Mouse (Mus musculus) layer of hippocampus, adult 18-20 months (tissue): ENCODE measurements around the gene Pfn3. TPM values are rescaled to one million over a fixed set of nuclear protein-coding genes. Genes with fewer than 3 reads are reported as not detected.
A peak's percentile ranks its signal among the peaks of the same experiment; 100 is the strongest.

Source experiments
- DNase-seq, 2 experiments: peaks; one replicate each; pipeline ENCODE4 v3.0.0; 2022; ENCODE audit warnings: low spot score in 2 of 2
- microRNA-seq, 2 experiments: library from miRNA; unstranded; fragments of <30 nt; microRNA quantifications; one replicate each; pipeline ENCODE4 v1.2.0; 2021
- total RNA-seq, 2 experiments: library from RNA; stranded (reverse); gene quantifications; 2 replicates each; pipeline ENCODE4 v1.2.3; 2021

The Pfn3 gene
- total RNA-seq, 2 experiments from 2014 or later: 0.68 TPM; not detected in 1

DNA sequence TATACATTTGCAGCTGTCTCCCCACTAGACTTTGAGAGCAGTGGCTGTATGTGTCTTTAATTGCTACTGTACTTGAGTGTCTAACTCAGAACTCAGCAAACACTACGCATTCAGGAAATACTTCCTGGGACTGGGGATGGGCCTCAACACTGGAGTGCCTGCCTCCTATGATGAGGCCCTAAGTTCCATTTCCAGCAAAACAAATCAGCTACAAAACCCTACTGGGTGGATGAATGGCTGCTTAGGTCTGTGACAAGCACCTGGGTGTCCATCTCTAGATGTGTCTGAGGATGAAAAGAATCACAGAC is 15.0 kb downstream of the Pfn3 start:
- no peak for DNase-seq

DNA sequence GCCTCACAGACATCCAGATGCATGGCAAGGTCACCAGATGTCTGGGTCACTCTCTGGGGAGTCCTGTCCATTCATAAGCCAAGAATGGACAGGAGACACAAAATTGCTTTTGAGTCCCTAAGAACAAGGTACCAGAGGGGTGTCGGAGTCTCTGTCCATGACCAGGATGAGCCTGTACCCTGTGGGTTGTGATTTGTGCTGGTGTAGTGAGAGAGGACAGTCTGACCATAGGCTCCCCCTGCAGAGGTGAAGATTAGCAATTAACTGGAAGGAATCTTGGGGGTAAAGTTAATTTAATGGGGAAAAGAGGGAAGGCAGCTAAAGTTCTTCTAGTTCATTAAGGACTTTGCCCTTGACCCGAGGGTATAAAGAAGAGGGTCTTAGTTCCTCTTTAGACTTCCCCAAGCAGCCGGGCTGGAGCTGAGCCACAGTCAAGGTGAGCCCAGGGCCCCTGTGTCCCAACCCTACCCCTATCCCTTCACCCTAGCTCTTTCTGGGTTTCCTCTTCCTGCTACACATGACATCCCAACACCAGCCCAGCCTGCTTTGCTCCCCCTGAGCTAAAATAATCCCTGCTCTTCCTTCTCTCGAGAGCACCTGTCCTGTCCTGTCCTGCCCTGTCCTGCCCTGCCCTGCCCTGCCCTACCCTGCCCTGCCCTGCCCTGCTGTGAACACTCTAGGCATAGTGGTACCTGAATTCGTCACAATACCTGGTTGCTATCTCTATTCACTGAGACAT is 15.6 kb downstream of the Pfn3 start:
- no peak for DNase-seq

DNA sequence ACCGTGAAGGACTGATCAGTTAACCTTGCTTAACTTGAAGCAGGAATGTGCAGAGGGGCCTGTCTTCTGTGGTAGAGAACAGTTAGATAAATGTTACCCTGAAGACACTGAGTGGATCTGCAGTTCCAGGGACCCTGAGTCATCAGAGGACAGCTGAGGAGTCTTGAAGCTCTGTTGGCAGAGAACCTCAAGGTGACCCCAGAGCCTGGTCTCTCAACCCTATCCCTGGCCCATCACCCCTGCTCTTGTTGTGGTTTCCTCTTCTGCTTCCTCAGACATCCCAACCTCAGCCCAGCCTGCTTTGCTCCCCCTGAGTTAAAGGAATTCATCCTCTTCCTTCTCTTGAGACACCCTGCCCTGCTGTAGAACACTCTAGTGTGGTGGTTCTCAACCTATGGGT is 16.9 kb downstream of the Pfn3 start, which contains the start of gene Slc34a1:
Gene Slc34a1, plus strand, starts transcription at position 100 of the 400 bp plus-strand sequence.
- no peak for DNase-seq

DNA sequence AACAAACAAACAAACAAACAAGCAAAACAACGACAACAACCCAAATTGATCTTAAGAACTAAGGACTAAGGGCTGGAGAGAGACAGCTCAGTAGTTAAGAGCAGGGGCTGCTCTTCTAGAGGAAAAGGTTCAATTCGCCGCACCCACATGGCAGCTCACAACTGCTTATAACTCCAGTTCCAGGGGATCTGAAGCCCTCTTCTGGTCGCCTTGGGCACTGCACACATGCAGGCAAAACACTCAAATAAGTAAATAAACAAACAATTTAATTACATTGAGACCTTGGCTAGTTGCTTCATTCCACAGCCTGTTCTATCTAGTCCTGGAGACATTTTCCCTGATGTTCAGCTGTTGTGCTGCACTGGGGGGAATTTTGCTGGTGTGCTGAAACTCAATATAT is 22.1 kb downstream of the Pfn3 start:
- no peak for DNase-seq

DNA sequence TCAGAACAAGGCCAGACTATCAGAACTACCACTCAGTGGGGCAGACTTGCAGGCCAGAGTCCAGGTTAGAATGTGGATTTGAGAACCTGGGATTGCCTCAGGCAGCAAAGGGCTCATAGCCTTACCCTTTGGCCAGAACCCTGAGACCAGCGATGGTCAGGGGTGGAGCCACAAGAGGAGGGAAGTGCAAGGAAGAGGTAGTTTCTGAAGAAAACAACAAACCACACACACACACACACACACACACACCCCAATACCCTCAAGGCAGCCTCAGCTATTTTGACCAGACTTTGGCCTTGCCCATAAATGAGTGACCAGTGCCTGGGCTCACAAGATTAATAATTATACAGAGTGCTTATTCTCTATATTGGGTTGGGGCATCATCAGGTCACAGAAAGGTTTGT is 23.4 kb downstream of the Pfn3 start:
- DNase-seq: no peak

DNA sequence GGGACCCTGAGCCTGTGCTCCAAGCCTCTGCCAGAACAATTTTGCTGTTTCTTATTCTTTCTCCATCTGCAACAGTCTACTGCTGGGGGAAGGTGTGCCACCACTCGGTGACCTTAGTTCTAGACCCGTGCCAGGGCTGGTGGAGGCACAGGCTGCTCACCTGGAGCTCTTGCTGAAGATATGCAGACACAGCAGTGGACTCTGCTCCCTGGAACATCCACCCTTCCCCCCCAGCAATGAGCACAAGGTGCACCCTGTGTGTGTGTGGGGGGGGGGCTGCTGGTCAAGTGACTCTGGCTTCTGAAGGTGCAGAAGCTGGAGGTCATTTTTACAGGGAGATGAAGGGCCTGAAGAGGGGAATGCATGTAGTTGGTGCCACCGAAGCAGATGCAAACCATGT is 24.4 kb downstream of the Pfn3 start:
- no peak for DNase-seq

DNA sequence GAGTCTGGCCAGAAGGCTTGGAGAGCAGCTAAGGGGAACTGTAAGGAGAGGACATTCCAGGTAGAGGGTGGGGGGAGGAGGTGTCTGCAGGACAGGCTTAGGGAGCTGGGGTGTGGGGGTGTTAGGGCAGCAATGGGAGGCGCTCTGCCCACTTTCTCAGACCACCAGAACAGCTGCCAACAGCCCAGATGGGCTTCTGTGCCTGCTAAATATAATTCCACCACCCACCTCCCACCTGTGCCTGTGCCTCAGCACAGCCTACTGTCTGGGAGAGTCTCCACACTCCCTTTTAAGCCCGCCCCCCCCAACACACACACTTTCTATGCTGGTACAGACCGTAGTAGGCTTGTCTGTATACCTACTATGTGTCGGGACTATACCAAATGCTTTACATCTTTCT is 33.2 kb downstream of the Pfn3 start:
- DNase-seq: peak; percentile 71 to 87

DNA sequence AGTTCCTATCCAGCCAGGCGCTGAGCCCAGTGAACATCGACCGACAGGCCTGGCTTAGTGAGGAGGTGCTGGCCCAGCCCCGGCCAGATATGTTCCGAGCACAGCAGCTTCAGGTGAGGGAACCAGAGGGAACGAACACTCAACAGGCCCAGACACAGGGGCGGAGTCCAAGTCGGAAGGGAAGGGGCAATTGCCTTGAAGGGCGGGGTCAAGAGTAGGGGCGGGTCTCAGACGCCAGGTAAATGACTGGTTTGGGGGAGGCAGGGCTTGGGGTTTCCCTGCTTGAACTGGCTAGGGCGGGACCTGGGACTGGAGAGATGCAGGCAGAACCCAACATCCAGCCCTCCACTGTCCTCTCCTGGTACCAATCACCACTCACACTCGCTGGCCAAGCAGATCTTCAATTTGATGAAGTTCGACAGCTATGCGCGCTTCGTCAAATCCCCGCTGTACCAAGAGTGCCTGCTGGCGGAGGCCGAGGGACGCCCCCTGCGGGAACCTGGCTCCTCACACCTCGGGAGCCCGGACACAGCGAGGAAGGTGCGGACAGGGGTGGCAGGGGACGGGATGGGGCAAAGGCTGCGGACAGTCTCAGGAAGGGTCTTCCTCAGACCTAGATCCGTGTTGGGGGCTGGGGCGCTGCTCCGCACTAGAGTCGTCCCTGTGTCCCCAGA is 36.0 kb downstream of the Pfn3 start:
- no peak for DNase-seq

DNA sequence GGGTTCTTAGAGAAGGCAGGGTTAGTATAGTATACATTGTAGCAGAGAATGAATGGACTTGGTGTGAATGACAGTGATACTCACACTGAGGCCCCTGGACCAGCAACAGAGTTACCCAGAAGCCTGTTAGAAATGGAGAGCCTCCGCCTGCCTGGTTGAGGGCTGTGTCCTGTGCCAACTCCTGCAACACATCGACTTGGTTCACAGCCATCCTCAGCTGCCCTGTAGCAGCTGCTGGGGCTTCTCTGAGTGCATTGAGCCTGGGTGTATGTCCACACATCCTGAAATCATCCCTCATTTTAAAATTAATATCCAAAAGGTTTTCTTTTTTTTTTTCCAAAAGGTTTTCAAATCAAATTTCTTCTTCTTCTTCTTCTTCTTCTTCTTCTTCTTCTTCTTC is 39.2 kb downstream of the Pfn3 start:
- no peak for DNase-seq

DNA sequence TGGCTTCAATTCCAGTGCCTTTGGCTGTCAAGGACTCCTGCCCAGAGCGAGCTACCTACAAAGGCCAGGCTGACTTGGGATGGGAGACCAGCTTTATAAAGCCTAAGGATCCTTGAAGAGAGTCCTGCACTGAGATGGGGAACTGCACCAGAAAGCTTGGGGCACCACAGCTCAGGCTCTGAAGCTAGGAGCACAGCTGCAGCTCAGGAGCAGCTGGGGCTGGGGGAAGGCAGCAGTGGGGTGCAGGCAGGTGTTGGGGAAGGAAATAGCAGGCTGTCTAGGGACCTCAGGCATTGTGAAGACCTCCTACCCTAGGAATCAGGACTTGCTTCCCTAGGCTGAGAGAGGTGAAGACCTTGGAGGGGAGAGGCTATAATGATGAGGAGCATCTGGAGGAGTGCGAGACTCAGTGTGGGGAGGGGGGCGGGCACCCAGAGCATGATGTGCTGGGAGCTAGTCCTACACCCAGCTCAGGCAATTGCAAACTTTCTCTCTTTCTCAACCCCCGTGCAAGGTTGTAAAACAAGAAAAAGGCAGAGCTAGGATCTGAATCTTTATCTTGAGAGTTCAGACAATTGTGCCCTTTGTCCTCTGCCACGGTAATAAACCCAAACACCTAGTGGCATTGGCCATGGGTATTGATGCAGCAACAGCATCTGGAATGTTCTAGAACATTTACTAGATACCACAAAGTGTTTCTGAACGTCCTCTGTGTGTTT is 40.7 kb downstream of the Pfn3 start:
- DNase-seq: no peak

DNA sequence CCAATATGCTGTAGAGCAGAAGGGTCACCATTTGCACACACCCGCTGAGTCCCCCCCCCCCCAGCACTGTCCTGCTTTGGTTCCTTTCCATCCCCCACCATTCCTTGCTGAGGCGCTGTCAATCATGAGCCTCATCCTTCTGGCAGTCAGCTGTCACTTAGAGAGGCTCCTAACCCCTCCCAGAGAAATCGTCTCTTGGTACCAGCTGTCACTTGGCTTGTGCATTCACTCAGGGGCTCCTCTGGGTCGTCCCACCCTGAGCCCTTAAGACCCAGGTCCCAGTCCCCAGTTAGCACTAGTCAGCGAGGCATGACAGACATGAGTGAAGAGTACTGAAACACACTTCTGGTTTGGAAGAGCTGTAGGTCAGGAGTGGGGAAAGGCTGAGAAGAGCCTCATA is 43.3 kb downstream of the Pfn3 start:
- DNase-seq: peak in 1 of 2 experiments; percentile 39

DNA sequence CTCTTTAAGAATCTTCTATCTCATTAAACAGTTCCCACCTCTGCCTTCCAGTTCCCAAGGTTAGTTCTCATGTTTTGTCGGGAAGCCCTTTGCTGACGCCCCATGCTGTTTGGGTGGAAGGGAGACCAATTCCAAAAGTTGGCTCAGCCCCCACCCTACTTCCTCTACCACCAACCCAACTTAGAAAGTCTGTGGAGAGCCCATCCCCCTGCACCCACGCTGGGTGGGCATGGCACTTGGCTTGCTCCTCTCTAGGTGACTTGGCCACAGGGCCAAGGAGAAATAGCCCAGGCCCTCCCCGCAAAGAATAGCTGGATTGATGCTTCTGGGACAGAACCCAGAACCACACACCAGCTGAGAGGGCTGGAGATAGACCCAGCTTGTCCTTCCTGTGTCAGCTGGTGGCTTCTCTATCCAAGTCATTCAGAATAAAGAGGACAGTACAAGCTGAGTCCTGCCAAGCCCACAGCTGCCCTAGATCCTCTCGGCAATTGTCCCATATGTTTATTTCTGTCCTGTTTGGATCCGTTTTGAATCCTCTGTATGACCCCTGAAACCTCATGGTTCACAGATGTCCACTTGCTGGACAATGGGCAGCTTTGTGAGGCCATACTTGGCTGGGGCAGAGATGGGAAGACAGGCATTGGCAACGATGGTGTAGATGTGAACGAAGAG is 43.9 kb downstream of the Pfn3 start:
- peak; percentile 45 to 74 for DNase-seq

DNA sequence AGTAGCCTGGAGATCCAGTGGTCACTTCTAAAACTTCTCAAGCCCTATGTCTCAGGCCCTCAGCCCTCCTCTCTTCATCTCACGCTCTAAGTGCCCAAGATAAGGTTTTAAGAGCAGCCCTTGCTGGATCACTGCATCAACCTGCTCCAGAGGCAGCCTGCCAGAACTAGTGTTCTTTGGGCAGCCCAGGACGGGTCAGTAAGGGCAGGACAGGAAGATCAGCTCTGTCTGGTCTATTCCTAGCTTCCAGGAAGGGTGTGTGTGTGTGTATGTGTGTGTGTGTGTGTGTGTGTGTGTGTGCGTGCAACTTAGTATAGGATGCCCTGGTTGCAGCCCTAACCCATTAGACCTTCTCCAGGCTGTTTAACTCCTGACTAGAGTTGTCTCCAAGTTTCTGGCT is 44.8 kb downstream of the Pfn3 start:
- no peak for DNase-seq

DNA sequence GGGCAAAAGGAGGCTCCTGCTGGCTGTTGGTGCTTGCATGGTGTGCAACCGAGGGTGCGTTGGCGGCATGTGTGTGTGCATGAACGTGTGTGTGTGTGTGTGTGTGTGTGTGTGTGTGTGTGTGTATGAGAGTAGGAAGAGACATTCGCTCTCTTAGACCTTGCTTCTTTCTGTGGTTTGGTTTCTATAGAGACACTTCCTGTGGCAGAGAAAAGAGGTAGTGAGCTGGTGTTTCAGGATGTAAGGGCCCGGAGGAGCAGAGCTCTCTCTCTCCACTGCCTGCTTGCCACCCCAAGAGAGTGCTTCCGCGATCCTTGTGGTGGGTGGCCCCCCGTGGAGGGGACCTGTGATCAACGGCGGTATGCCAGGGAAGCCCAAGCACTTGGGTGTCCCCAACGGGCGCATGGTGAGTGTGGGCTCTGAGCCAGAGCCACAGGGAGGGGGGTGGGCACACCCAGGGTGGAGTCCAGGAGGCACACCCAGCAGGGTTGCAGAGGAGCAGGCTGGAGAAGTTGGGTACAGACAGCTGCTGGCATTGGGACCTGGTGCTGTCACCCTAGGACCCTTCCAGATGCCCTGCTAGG is 45.4 kb downstream of the Pfn3 start, which contains the start of gene Rgs14:
Gene Rgs14, plus strand, starts transcription at position 202 of the 584 bp plus-strand sequence.
- DNase-seq: peak; percentile 34 to 69

DNA sequence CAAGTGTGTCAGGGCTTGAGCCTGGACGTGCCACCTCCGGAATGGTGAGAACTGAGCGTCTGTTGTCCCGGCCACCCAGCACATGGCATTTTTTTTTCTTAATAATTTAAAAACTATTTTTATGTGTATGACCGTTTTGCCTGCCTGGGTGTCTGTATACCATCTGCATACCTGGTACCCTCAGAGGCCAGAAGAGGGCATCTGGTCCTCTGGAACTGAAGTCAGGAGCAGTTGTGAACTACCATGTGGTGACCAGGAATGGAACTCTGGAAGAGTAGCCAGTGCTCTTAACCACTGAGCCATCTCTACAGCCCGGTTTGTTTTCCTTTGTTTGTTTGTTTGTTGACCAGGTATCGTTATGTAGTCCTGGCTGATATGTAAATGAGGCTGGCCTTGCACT is 46.6 kb downstream of the Pfn3 start:
- no peak for DNase-seq

Small RNAs within 50 kb of the gene (microRNA-seq; reads per million reads assigned to microRNA genes)
- gene Mir6943: 3.1 to 6.2 reads per million in 2 experiments

Other genes with a start within 250 kb of the Pfn3 start
- 100 to 1,000 TPM; 111 to 124 TPM for gene Nsd1, start 205.4 kb downstream of the Pfn3 start, total RNA-seq
- gene Prelid1, start 94.7 kb downstream of the Pfn3 start, total RNA-seq: 100 to 1,000 TPM; 147 to 149 TPM
- gene Rab24, start 93.3 kb downstream of the Pfn3 start, total RNA-seq: 10 to 100 TPM; 79.1 to 82.6 TPM
- 1 to 10 TPM in 1 of 2 experiments, under 1 TPM in 1; 0.79 to 1.2 TPM for gene Mxd3, start 85.4 kb downstream of the Pfn3 start, total RNA-seq
- gene Lman2, start 52.4 kb downstream of the Pfn3 start, total RNA-seq: 10 to 100 TPM; 65.9 to 66.8 TPM
- gene Rgs14, start 45.5 kb downstream of the Pfn3 start, total RNA-seq: 100 to 1,000 TPM; 103 to 112 TPM
- gene Slc34a1, start 17.0 kb downstream of the Pfn3 start, total RNA-seq: not detected
- gene F12, start 11.6 kb upstream of the Pfn3 start, total RNA-seq: under 1 TPM; 0.32 to 0.36 TPM
- 10 to 100 TPM; 60.3 to 63.2 TPM for gene Grk6, start 29.8 kb upstream of the Pfn3 start, total RNA-seq
- 10 to 100 TPM; 75.6 to 79.2 TPM for gene Prr7, start 49.0 kb upstream of the Pfn3 start, total RNA-seq
- 100 to 1,000 TPM; 359 to 362 TPM for gene Dbn1, start 72.9 kb upstream of the Pfn3 start, total RNA-seq
- gene Pdlim7, start 98.4 kb upstream of the Pfn3 start, total RNA-seq: 10 to 100 TPM; 93.2 to 99.5 TPM
- gene Dok3, start 114.1 kb upstream of the Pfn3 start, total RNA-seq: 10 to 100 TPM; 14.5 to 16.4 TPM
- gene Ddx41, start 121.4 kb upstream of the Pfn3 start, total RNA-seq: 10 to 100 TPM; 56.0 to 56.2 TPM
- gene Fam193b, start 155.9 kb upstream of the Pfn3 start, total RNA-seq: 10 to 100 TPM; 77.6 to 79.0 TPM
- 100 to 1,000 TPM; 134 to 146 TPM for gene Tmed9, start 158.5 kb upstream of the Pfn3 start, total RNA-seq
- 10 to 100 TPM; 25.9 to 26.7 TPM for gene B4galt7, start 184.7 kb upstream of the Pfn3 start, total RNA-seq
- gene Caml, start 207.8 kb upstream of the Pfn3 start, total RNA-seq: 10 to 100 TPM; 43.3 to 47.6 TPM
- gene Ddx46, start 219.8 kb upstream of the Pfn3 start, total RNA-seq: 10 to 100 TPM; 38.4 to 44.6 TPM